Mouse (Mus musculus) hindbrain, embryonic 12.5 days (tissue): ENCODE measurements around the gene Clca3a2. TPM values are rescaled to one million over a fixed set of nuclear protein-coding genes. Genes with fewer than 3 reads are reported as not detected.
"Not testable (repeated sequence)": the region's sequence is repeated elsewhere in the genome, so short reads cannot be mapped to it uniquely, and the experiment has no call there.

Experiments used
- ATAC-seq: fragments of 200-750 bp; cut with Nextera tagmentation; 2 replicates; pipeline ENCODE4 v1.8.0; 2017; ENCODE audit warnings: moderate TSS enrichment; ENCODE audit not compliant: low FRiP score
- H3K27ac ChIP-seq: fragments of 300-500 bp; sonication (generic); 2 replicates; pipeline ENCODE4 v1.5.1; 2016; ENCODE audit warnings: mild to moderate bottlenecking
- H3K27me3 ChIP-seq: fragments of 300-500 bp; sonication (generic); 2 replicates; pipeline ENCODE4 v1.6.1; 2016; ENCODE audit warnings: mild to moderate bottlenecking
- H3K36me3 ChIP-seq: fragments of 300-500 bp; sonication (generic); 2 replicates; pipeline ENCODE4 v1.6.1; 2016; ENCODE audit warnings: mild to moderate bottlenecking
- H3K4me1 ChIP-seq: fragments of 300-500 bp; sonication (generic); 2 replicates; pipeline ENCODE4 v1.6.1; 2016
- H3K4me2 ChIP-seq: fragments of 300-500 bp; sonication (generic); replicated peaks from 2 replicates; pipeline ENCODE4 v1.6.1; 2016; ENCODE audit warnings: mild to moderate bottlenecking
- H3K4me3 ChIP-seq: fragments of 300-500 bp; sonication (generic); 2 replicates; pipeline ENCODE4 v1.5.1; 2016; ENCODE audit warnings: mild to moderate bottlenecking
- H3K9ac ChIP-seq: fragments of 300-500 bp; sonication (generic); 2 replicates; pipeline ENCODE4 v1.6.1; 2016; ENCODE audit warnings: mild to moderate bottlenecking, moderate library complexity
- H3K9me3 ChIP-seq: fragments of 300-500 bp; sonication (generic); replicated peaks from 2 replicates; pipeline ENCODE4 v1.6.1; 2016; ENCODE audit warnings: mild to moderate bottlenecking
- WGBS: fragments of 180-500 bp; shearing (Covaris S2); methylation state at CpG from one replicate; pipeline ENCODE4 v1.1.7; 2016; 5-methylcytosine and 5-hydroxymethylcytosine counted together
- polyA plus RNA-seq: library from polyadenylated mRNA; unstranded; fragments of >200 nt; fragmentation: Nextera tagmentation; extraction: Ambion mirVana; gene quantifications from 2 replicates; pipeline ENCODE4 v1.2.1, GENCODE M21; 2016

Clca3a2 gene
- polyA plus RNA-seq, 1 experiment from 2014 or later, result 0.09 TPM

DNA sequence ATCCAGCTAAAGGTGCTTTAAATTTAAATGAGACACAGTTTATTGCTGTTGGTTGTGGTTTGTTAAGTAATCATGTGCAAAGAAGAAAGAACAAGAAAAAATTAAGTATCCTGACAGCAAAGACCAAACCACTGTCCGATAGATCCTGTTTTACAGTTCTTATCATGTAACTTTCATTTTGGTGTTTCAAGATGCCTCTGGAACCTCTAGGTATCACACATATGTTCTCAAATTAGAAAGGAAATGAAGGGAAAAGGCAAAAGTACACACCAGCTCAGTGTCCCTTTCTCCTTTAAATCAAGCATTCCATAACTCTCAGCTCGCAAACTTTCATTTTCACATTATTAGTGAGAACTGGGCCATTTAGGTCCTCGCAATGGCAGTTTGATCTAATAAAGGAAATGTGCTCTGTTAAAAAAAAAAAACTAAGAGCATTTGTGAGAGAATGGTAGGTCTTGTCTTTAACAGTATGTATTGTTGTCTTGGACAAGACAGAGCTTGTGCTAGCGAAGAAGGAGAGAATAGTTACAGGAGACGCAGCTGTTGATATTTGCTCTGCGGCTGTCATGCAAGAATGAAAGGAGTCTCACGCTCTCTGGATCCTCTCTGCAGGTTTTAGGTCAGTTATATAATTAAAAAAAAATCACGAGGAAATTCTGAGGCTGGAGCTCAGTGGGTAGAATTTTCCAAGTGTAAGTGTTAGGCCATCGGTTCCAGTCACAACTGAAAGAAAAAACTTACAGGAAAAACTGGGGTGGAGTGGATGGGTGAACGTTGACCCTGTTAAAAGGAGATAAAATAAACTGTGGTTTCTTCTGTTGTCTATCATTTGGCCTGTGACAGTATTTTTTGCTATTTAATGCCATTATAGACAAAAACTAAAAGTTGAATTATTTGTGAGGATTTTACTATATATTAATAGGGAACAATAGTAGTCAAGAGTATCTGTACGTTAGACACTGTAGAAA lies 33.8 kb downstream of the Clca3a2 start:
- Histone ChIP-seq H3K9ac (no peak overlapping the region), H3K4me2 (no peak overlapping the region), H3K27ac (no peak overlapping the region), H3K27me3 (no peaks in the 10 kb centered on the region), H3K36me3 (no peaks in the 10 kb centered on the region), H3K4me3 (no peak overlapping the region), H3K4me1 (no peaks in the 10 kb centered on the region), H3K9me3 (no peaks in the 10 kb centered on the region)
- 79% methylated on average over 11 of the region's 11 CpGs for WGBS
- ATAC-seq, result no peak

DNA sequence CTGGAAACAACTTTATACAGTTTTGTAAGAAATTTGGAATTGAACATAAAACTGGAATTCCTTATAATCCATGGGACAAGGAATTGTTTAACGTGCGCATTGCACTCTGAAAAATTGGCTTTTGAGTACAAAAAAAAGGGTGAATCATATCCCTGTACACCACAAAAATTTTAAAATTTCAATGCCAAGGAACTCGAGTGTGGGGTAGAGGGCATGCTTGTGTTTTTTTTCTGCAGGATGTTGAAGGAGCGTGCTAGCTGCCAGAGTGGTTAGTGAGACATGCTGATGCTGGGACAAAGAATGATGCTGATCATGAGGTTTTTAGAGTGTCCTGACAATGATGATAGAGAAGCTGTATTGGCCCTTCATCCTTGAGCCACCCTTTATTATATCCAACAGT lies 54.1 kb downstream of the Clca3a2 start:
- Histone ChIP-seq H3K27me3 (no peaks in the 10 kb centered on the region), H3K9ac (no peak overlapping the region), H3K36me3 (no peaks in the 10 kb centered on the region), H3K27ac (no peak overlapping the region), H3K4me1 (no peaks in the 10 kb centered on the region), H3K4me3 (no peak overlapping the region), H3K9me3 (no peaks in the 10 kb centered on the region), H3K4me2 (no peak overlapping the region)
- WGBS, result 94% methylated on average over 4 of the region's 4 CpGs
- no peak for ATAC-seq

DNA sequence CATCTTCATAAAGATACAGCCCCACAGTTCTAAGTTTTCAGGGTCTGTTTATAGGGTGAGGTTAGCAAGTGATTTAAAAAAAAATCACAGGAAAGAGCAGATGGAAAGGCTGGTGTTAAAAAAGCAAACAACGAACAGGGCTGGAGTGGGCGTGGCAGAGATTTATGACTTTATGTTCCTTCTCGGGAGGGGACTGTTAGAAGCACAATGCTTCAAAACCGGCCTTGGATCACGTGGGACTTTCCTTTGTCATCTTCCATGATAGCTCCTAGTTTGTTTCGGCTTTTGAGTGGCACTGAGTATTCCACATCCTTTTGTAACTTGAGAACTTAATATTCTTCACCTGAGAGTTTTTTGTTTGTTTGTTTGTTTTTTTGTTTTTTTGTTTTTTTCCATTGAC lies 57.8 kb downstream of the Clca3a2 start:
- Histone ChIP-seq H3K27ac (no peak overlapping the region), H3K4me1 (no peaks in the 10 kb centered on the region), H3K9ac (no peak overlapping the region), H3K36me3 (no peaks in the 10 kb centered on the region), H3K4me2 (no peak overlapping the region), H3K9me3 (no peaks in the 10 kb centered on the region), H3K27me3 (no peaks in the 10 kb centered on the region), H3K4me3 (no peak overlapping the region)
- WGBS, result 74% methylated on average over 6 of the region's 6 CpGs
- no peak for ATAC-seq

DNA sequence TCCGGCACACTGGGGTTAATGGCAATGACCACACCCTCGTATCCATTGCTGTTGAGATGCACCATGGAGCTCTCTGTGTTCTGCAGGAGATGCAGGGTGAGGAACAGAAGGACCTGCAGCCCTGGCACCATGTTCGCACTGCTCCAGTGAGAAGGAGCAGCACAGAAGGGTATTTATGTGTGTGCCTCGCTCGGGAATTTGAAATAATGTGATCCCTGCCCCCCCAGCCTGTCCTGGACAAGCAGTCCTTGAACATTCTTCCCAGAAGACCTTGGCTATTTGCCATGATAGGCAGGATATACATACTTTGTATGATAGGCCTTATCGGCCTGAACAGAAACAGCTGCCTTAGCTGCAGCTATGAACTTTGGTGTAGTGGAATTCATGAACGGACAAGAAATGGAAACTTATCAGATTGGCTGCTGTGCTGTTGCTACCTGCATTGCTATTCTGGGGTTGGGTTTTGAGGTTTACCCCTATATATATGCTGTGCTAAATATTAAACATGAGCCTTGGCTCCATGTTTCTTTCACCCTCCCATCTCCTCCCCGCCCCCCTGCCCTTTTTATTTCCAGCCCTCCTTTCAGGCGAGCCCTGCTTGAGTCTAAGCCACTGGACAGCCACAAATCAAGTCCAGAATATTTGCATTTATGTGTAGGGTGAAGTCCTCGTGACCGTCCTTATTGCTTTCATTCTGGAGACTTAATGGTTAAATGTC lies 58.5 kb downstream of the Clca3a2 start, which contains the start of gene Clca3a1:
Clca3a1 (minus strand) TSS at position 386 of the 718 bp plus-strand sequence.
- WGBS, result 77% methylated on average over 10 of the region's 11 CpGs
- no peak within 1 kb of the TSS for H3K9ac ChIP-seq
- no peaks in the 10 kb centered on the region for H3K36me3 ChIP-seq
- H3K27ac ChIP-seq, result no peak within 1 kb of the TSS
- no peak within 1 kb of the TSS for H3K4me3 ChIP-seq
- H3K9me3 ChIP-seq, result no peaks in the 10 kb centered on the region
- H3K4me2 ChIP-seq, result no peak within 1 kb of the TSS
- H3K4me1 ChIP-seq, result no peaks in the 10 kb centered on the region
- no peaks in the 10 kb centered on the region for H3K27me3 ChIP-seq
- ATAC-seq, result no peak

DNA sequence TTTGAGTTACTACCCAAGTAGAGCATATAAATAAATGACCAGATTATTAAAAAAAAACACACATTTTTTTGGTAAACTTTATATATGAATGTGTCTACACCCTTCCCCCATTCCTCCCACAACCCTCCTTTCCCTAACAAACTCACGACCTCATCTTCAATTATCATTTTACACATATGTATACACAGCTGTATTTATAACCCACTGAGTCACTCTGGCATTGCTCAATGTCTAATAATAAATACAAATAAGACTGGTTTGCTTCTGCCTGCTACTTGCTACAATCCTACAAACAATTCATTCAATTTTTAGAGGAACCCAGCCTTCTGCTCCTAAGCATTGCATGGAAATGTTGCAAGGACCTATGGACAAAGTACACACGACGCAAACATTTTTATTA lies 59.6 kb downstream of the Clca3a2 start:
- 88% methylated on average over 3 of the region's 3 CpGs for WGBS

DNA sequence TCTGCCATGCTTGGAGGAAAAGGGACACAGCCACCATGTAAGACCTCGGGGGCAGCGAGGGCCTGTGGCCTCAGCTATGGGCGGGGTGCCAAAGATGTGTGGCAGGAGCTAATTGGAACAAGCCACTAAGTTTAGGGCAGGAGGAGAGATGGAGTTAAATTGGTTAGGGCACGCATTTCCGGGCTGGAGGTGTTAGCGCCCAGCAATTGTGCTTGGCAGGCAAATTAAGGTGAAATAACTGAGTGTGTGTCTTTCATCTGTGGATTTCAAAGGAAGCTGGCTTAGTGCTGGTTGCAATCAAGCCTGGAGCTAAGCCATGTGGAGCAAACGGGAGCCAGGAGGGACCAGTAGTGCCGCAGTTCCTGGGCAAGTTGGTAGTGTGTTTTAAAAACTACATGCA lies 63.2 kb downstream of the Clca3a2 start:
- H3K36me3 ChIP-seq, H3K27ac ChIP-seq, H3K9ac ChIP-seq, H3K4me2 ChIP-seq, ATAC-seq, H3K4me3 ChIP-seq, H3K4me1 ChIP-seq, H3K27me3 ChIP-seq, H3K9me3 ChIP-seq: not testable (repeated sequence)
- 86% methylated on average over 8 of the region's 8 CpGs for whole genome bisulfite sequencing

More for the DNA sequence above, 59.6 kb downstream of the Clca3a2 start:
- no peak overlapping the region for H3K4me2 ChIP-seq
- ATAC-seq, result no peak
- H3K9me3 ChIP-seq, result no peaks in the 10 kb centered on the region
- no peaks in the 10 kb centered on the region for H3K4me1 ChIP-seq
- H3K36me3 ChIP-seq, result no peaks in the 10 kb centered on the region
- no peak overlapping the region for H3K9ac ChIP-seq
- H3K27me3 ChIP-seq, result no peaks in the 10 kb centered on the region
- H3K27ac ChIP-seq, result no peak overlapping the region
- H3K4me3 ChIP-seq, result no peak overlapping the region

DNA sequence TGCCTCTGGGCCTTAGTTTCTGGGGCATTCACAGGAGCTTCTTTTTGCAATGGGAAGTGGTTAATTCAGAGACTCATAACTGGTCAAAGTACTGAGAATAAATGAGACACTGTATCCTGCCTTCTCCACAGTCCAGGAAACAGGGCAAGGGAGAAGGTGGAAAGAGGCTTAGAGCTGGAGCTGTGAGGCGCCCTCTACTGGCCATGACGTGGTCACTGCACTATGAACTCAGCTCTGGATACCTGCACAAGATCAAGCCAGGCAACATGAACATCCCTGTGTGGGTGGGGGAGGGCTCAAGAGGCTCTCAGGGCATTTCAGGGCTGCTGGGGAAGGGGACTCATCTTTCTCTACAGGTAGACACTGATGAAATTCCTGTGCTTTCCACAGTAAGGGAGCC lies 66.2 kb downstream of the Clca3a2 start:
- H3K4me1 ChIP-seq, result no peaks in the 10 kb centered on the region
- no peaks in the 10 kb centered on the region for H3K36me3 ChIP-seq
- H3K27ac ChIP-seq, result no peak overlapping the region
- H3K9ac ChIP-seq, result no peak overlapping the region
- H3K4me2 ChIP-seq, result no peak overlapping the region
- no peaks in the 10 kb centered on the region for H3K9me3 ChIP-seq
- H3K4me3 ChIP-seq, result no peak overlapping the region
- no peaks in the 10 kb centered on the region for H3K27me3 ChIP-seq
- WGBS, result 0% methylated on average over 2 of the region's 2 CpGs
- ATAC-seq, result no peak

DNA sequence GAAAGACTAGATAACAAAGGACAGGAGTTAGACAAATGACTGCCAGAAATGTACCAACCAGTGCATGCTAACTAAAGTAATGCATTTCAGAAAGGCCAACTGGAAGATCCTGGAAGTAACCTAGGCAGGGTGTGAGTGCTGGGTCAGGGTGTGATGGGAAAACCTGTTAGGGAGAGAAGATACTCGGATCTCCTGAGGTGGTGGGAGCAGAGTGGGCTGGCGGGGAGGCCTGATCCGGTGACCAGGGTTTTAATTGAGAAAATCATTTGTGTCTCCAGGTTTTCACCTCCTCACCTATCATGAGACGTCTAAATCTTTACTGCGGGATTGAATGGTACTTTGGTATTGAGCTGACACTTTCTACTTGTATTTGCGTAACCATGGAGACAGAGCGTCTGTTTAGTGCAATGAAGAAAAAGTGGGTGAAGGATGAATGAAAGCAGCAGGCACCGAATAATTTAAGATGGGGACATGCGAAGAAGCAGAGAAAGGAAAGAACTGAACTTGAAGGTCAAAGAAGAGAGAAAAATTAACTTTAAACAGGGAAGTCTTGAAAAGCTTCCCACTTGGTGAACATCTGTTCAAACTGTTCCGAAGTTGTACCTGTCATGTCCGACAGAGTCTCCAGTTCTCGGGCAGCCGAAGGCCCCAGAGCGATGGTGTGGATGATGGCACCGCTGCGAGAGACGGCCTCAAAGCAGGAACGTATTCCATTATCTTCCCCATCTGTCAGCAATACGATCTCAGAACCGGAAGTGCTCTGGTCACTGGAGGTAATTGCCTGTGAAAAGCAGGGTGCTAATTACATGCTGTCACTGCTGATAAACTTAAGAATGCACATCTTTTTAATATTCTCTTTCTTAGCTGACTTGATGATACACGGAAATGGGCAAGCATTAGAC lies 70.0 kb downstream of the Clca3a2 start:
- H3K4me3 ChIP-seq, H3K4me2 ChIP-seq, H3K27ac ChIP-seq, H3K9ac ChIP-seq, H3K36me3 ChIP-seq, H3K9me3 ChIP-seq, H3K4me1 ChIP-seq, ATAC-seq, H3K27me3 ChIP-seq: not testable (repeated sequence)
- 46% methylated on average over 20 of the region's 21 CpGs for WGBS

DNA sequence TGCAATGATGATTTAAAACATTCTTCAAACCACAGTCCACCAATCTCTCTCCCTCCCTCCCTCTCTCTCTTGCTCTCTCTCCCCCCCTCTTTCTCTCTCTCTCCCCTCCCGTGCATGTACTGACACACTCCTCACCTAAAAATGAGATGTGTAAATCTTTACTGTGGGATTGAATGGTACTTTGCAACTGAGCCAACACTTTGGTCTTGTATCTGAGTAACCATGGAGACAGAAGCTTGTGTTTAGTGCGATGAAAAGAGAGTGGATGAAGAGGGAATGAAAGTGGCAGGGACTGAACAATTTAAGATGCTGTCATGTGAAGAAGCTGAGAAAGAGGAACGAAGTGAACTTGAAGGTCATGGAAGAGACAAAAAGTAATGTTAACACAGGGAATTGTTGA lies 71.6 kb downstream of the Clca3a2 start:
- not testable (repeated sequence) for H3K9me3 ChIP-seq, H3K27ac ChIP-seq, H3K9ac ChIP-seq, H3K27me3 ChIP-seq, H3K4me3 ChIP-seq, H3K4me1 ChIP-seq, H3K36me3 ChIP-seq, ATAC-seq, H3K4me2 ChIP-seq
- 37% methylated on average over 3 of the region's 3 CpGs for WGBS

Other genes starting within 250 kb of the Clca3a2 start
- 24.1 and 25.1 TPM in 2 replicates for gene Hs2st1, start 249.3 kb downstream of the Clca3a2 start, polyA plus RNA-seq
- 452 and 477 TPM in 2 replicates for gene Selenof, start 249.2 kb downstream of the Clca3a2 start, polyA plus RNA-seq
- 115 and 123 TPM in 2 replicates for gene Sh3glb1, start 99.2 kb downstream of the Clca3a2 start, polyA plus RNA-seq
- gene Clca3a1, start 58.5 kb downstream of the Clca3a2 start, polyA plus RNA-seq, result 0.06 and 0.42 TPM in 2 replicates
- not detected in 2 replicates for gene Clca3b, start 29.9 kb upstream of the Clca3a2 start, polyA plus RNA-seq
- not detected in 2 replicates for gene Clca4b, start 113.0 kb upstream of the Clca3a2 start, polyA plus RNA-seq
- gene Clca4a, start 155.6 kb upstream of the Clca3a2 start, polyA plus RNA-seq, result not detected in 2 replicates
- gene Clca1, start 213.3 kb upstream of the Clca3a2 start, polyA plus RNA-seq, result not detected in 2 replicates